Mouse (Mus musculus) kidney, embryonic 15.5 days (tissue): ENCODE measurements around the gene Mcpt9. TPM values are rescaled to one million over a fixed set of nuclear protein-coding genes. Genes with fewer than 3 reads are reported as not detected.
"Not testable (repeated sequence)": the region's sequence is repeated elsewhere in the genome, so short reads cannot be mapped to it uniquely, and the experiment has no call there.

Source experiments
- ATAC-seq: fragments of 200-750 bp; cut with Nextera tagmentation; replicated peaks from 2 replicates; pipeline ENCODE4 v1.8.0; 2017; ENCODE audit warnings: moderate TSS enrichment; ENCODE audit not compliant: low FRiP score
- H3K27ac ChIP-seq: fragments of 300-500 bp; sonication (generic); 2 replicates; pipeline ENCODE4 v1.5.1; 2015; ENCODE audit warnings: mild to moderate bottlenecking, inconsistent platforms
- H3K27me3 ChIP-seq: fragments of 300-500 bp; sonication (generic); 2 replicates; pipeline ENCODE4 v1.6.1; 2015; ENCODE audit warnings: inconsistent platforms
- H3K36me3 ChIP-seq: fragments of 300-500 bp; sonication (generic); 2 replicates; pipeline ENCODE4 v1.6.1; 2015; ENCODE audit warnings: inconsistent platforms
- H3K4me1 ChIP-seq: fragments of 300-500 bp; sonication (generic); 2 replicates; pipeline ENCODE4 v1.6.1; 2015; ENCODE audit warnings: inconsistent platforms
- H3K4me2 ChIP-seq: fragments of 300-500 bp; sonication (generic); 2 replicates; pipeline ENCODE4 v1.6.1; 2015; ENCODE audit warnings: moderate library complexity, mild to moderate bottlenecking, inconsistent platforms
- H3K4me3 ChIP-seq: fragments of 300-500 bp; sonication (generic); replicated peaks from 2 replicates; pipeline ENCODE4 v1.5.1; 2015; ENCODE audit warnings: mild to moderate bottlenecking, inconsistent platforms
- H3K9ac ChIP-seq: fragments of 300-500 bp; sonication (generic); 2 replicates; pipeline ENCODE4 v1.6.1; 2015; ENCODE audit warnings: mild to moderate bottlenecking, inconsistent platforms
- H3K9me3 ChIP-seq: fragments of 300-500 bp; sonication (generic); replicated peaks from 2 replicates; pipeline ENCODE4 v1.6.1; 2016; ENCODE audit warnings: inconsistent platforms
- WGBS: fragments of 180-500 bp; shearing (Covaris S2); methylation state at CpG from one replicate; pipeline ENCODE4 v1.1.7; 2015; ENCODE audit warnings: mixed read lengths; 5-methylcytosine and 5-hydroxymethylcytosine counted together
- polyA plus RNA-seq: library from polyadenylated mRNA; unstranded; fragments of >200 nt; fragmentation: Nextera tagmentation; extraction: Ambion mirVana; gene quantifications from 2 replicates; pipeline ENCODE4 v1.2.1, GENCODE M21; 2015

The Mcpt9 gene
- not detected in 2 replicates for polyA plus RNA-seq

GRCm38 (mm10) chr14:56030395-56030794 is at the start of gene Mcpt9:
TSS of gene Mcpt9 (minus strand) at chr14:56030495.
- H3K4me3 ChIP-seq, H3K4me2 ChIP-seq, ATAC-seq, H3K9ac ChIP-seq, H3K4me1 ChIP-seq, H3K27ac ChIP-seq, H3K36me3 ChIP-seq, H3K9me3 ChIP-seq, H3K27me3 ChIP-seq: not testable (repeated sequence)
- WGBS = 72% methylated on average over 3 of the region's 3 CpGs

GRCm38 (mm10) chr14:56062213-56062612 is 31.9 kb upstream of the Mcpt9 start, which contains the start of gene Mcpt4:
TSS of gene Mcpt4 (minus strand) at chr14:56062313.
- H3K27me3 ChIP-seq, H3K36me3 ChIP-seq, H3K9ac ChIP-seq, H3K9me3 ChIP-seq, H3K4me1 ChIP-seq, ATAC-seq, H3K27ac ChIP-seq, H3K4me3 ChIP-seq, H3K4me2 ChIP-seq: not testable (repeated sequence)
- WGBS = 70% methylated on average over 3 of the region's 3 CpGs

- no peaks in the 10 kb centered on the region for H3K9me3 ChIP-seq
- H3K27ac ChIP-seq = no peak overlapping the region
- H3K9ac ChIP-seq = no peak overlapping the region
- no peaks in the 10 kb centered on the region for H3K4me1 ChIP-seq
- WGBS = 84% methylated on average over 4 of the region's 4 CpGs
- no peak overlapping the region for H3K4me2 ChIP-seq
- no peak overlapping the region for H3K4me3 ChIP-seq
- H3K27me3 ChIP-seq = no peaks in the 10 kb centered on the region
- no peaks in the 10 kb centered on the region for H3K36me3 ChIP-seq
- ATAC-seq = no peak
Observed at GRCm38 (mm10) chr14:56057722-56058121, 27.4 kb upstream of the Mcpt9 start.

GRCm38 (mm10) chr14:56055408-56055807 is 25.1 kb upstream of the Mcpt9 start:
- ATAC-seq = no peak
- Histone ChIP-seq H3K9ac (no peak overlapping the region), H3K4me2 (no peak overlapping the region), H3K4me3 (no peak overlapping the region), H3K27ac (no peak overlapping the region), H3K27me3 (no peaks in the 10 kb centered on the region), H3K4me1 (no peaks in the 10 kb centered on the region), H3K36me3 (no peaks in the 10 kb centered on the region), H3K9me3 (no peaks in the 10 kb centered on the region)
- 75% methylated on average over 3 of the region's 3 CpGs for WGBS

GRCm38 (mm10) chr14:56041792-56042191 is 11.5 kb upstream of the Mcpt9 start, which contains the start of gene Mcpt2:
TSS of gene Mcpt2 (plus strand) at chr14:56042041.
- H3K9me3 ChIP-seq, H3K27ac ChIP-seq, ATAC-seq, H3K4me3 ChIP-seq, H3K4me1 ChIP-seq, H3K36me3 ChIP-seq, H3K9ac ChIP-seq, H3K27me3 ChIP-seq, H3K4me2 ChIP-seq: not testable (repeated sequence)
- WGBS = 76% methylated on average over 1 of the region's 1 CpGs

- Histone ChIP-seq H3K27me3 (no peaks in the 10 kb centered on the region), H3K9ac (no peak overlapping the region), H3K4me1 (no peaks in the 10 kb centered on the region), H3K36me3 (no peaks in the 10 kb centered on the region), H3K9me3 (no peaks in the 10 kb centered on the region), H3K4me2 (no peak overlapping the region), H3K27ac (no peak overlapping the region), H3K4me3 (no peak overlapping the region)
- no peak for ATAC-seq
- 42% methylated on average over 2 of the region's 2 CpGs for WGBS
Observed at GRCm38 (mm10) chr14:56034433-56034832, 4.1 kb upstream of the Mcpt9 start.

GRCm38 (mm10) chr14:56021305-56021704 is 9.0 kb downstream of the Mcpt9 start:
- H3K9me3 ChIP-seq, ATAC-seq, H3K36me3 ChIP-seq, H3K4me1 ChIP-seq, H3K4me3 ChIP-seq, H3K4me2 ChIP-seq, H3K27ac ChIP-seq, H3K9ac ChIP-seq, H3K27me3 ChIP-seq: not testable (repeated sequence)
- WGBS = 75% methylated on average over 4 of the region's 4 CpGs

GRCm38 (mm10) chr14:56019446-56019845 is 10.8 kb downstream of the Mcpt9 start:
- WGBS = 71% methylated on average over 1 of the region's 1 CpGs
- no peaks in the 10 kb centered on the region for H3K9me3 ChIP-seq
- no peak overlapping the region for H3K4me3 ChIP-seq
- no peak overlapping the region for H3K4me2 ChIP-seq
- H3K36me3 ChIP-seq = no peaks in the 10 kb centered on the region
- no peaks in the 10 kb centered on the region for H3K27me3 ChIP-seq
- no peak overlapping the region for H3K27ac ChIP-seq
- H3K9ac ChIP-seq = no peak overlapping the region
- no peak for ATAC-seq
- no peaks in the 10 kb centered on the region for H3K4me1 ChIP-seq

GRCm38 (mm10) chr14:56017671-56018070 is 12.6 kb downstream of the Mcpt9 start, which contains the start of gene Mcpt1:
TSS of gene Mcpt1 (plus strand) at chr14:56017971.
- not testable (repeated sequence) for H3K4me3 ChIP-seq, H3K36me3 ChIP-seq, H3K27ac ChIP-seq, ATAC-seq, H3K4me1 ChIP-seq, H3K9me3 ChIP-seq, H3K4me2 ChIP-seq, H3K9ac ChIP-seq, H3K27me3 ChIP-seq
- WGBS = 78% methylated on average over 3 of the region's 3 CpGs

- Histone ChIP-seq H3K27me3 (no peaks in the 10 kb centered on the region), H3K4me1 (no peaks in the 10 kb centered on the region), H3K4me3 (no peak overlapping the region), H3K4me2 (no peak overlapping the region), H3K36me3 (no peaks in the 10 kb centered on the region), H3K27ac (no peak overlapping the region), H3K9me3 (no peaks in the 10 kb centered on the region), H3K9ac (no peak overlapping the region)
- ATAC-seq = no peak
- WGBS = 89% methylated on average over 2 of the region's 2 CpGs
Observed at GRCm38 (mm10) chr14:56013924-56014323, 16.4 kb downstream of the Mcpt9 start.

- no peak for ATAC-seq
Observed at GRCm38 (mm10) chr14:56013147-56013546, 17.1 kb downstream of the Mcpt9 start.

GRCm38 (mm10) chr14:55987464-55987863 is 42.8 kb downstream of the Mcpt9 start:
- 81% methylated on average over 1 of the region's 3 CpGs for WGBS
- not testable (repeated sequence) for H3K4me1 ChIP-seq, ATAC-seq

More at GRCm38 (mm10) chr14:56013147-56013546, 17.1 kb downstream of the Mcpt9 start:
- H3K27ac ChIP-seq = no peak overlapping the region
- H3K4me2 ChIP-seq = no peak overlapping the region
- H3K4me1 ChIP-seq = no peaks in the 10 kb centered on the region
- WGBS = 26% methylated on average over 3 of the region's 3 CpGs
- H3K27me3 ChIP-seq = no peaks in the 10 kb centered on the region
- H3K4me3 ChIP-seq = no peak overlapping the region
- H3K9ac ChIP-seq = no peak overlapping the region
- no peaks in the 10 kb centered on the region for H3K36me3 ChIP-seq
- no peaks in the 10 kb centered on the region for H3K9me3 ChIP-seq

More at GRCm38 (mm10) chr14:55987464-55987863, 42.8 kb downstream of the Mcpt9 start:
- not testable (repeated sequence) for H3K9me3 ChIP-seq, H3K27ac ChIP-seq, H3K36me3 ChIP-seq, H3K27me3 ChIP-seq, H3K9ac ChIP-seq, H3K4me2 ChIP-seq, H3K4me3 ChIP-seq
